Mouse (Mus musculus): Measurements from ENCODE around the gene Tnf.

DNA sequence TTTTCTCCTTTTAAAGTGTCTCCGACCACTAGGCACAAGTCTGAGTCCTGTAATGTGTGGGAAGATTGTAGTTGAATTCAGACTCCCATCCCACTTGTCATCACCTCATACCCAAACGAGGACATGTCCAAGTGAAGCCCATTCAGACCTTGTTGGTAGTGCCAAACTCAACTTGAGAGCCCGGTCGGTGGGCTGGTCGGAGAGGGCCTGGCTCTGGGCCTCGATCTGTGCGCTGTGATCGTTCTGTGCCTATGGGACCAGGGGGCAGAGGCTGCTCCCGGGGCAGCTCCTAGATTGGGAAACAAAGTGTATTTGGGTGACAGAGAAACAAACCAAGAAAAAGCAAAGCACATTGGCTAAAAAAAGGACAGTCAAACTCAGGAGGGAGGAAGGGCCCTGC lies 48.7 kb downstream of the Tnf start:
- TF ChIP-seq POLR2A (IDR thresholded peaks at IDR 0.05; ENCODE audit: insufficient read length, low read depth) (no peak), USF1 (IDR thresholded peaks at IDR 0.05; ENCODE audit: low read depth) (no peak), MAX (IDR thresholded peaks at IDR 0.05; ENCODE audit: low read depth) (no peak), MYOG (IDR thresholded peaks at IDR 0.05; ENCODE audit: control insufficient read depth in 1 of 3, insufficient read depth in 1 of 3, insufficient read length in 2 of 3, low read depth in 2 of 3) (no peak), TCF12 (IDR thresholded peaks at IDR 0.05; ENCODE audit: insufficient read depth, poor library complexity, severe bottlenecking) (no peak), MYOD1 (IDR thresholded peaks at IDR 0.05; ENCODE audit: control insufficient read depth in 1 of 3, insufficient read length in 2 of 3, low read depth in 2 of 3) (no peak)

All from myocyte (in vitro differentiated cells).